Mouse (Mus musculus): ENCODE measurements around the gene Car3. TPM values are rescaled to one million over a fixed set of nuclear protein-coding genes. Genes with fewer than 3 reads are reported as not detected.
"Not testable (repeated sequence)": the region's sequence is repeated elsewhere in the genome, so short reads cannot be mapped to it uniquely, and the experiment has no call there.

Gene Car3
- 39.1 and 50.0 TPM in 2 replicates for polyA plus RNA-seq (2015; fragmentation: Nextera tagmentation; extraction: Ambion mirVana)

DNA sequence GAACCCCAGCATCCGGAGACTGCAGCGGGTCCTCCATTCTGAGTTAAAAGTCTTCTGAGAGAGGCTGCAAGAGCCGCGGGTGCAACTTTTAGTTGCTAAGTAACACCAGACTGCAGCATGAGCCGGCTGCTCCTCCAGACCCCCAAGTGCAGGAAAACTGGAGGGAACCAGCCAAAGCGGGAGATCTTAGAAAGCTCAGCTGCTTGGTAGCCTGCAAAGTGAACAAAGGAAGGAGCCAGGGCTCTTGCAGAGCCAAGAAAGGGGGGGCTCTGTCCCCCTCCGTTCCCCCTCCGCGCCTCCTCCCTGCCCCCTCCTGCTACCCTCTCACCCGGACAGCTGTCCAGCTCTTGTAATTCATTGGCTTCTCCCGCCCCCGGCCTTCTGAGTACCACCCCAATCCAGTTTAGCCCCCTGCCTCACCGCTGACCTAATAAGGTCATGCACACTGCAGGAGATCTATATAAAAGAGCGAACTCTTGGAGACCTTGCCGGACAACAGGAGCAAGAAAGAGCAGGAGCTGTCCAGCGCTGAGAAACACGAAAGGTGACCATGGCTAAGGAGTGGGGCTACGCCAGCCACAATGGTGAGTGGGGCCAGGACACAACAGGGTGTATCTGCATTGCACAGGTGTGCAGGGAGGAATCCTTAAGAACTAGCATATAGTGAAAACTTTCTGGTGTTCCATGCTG, at the start of gene Car3:
Gene Car3, plus strand, starts transcription at position 491 of the 690 bp plus-strand sequence.
- 6% methylated on average over 18 of the region's 18 CpGs for WGBS (ENCODE audit: insufficient replicate concordance)
- Histone ChIP-seq H3K4me1 (replicated peaks) (no peaks in the 10 kb centered on the region; the same call in none of the 2 replicates), H3K9ac (no peak within 1 kb of the TSS), H3K9me3 (replicated peaks) (no peaks in the 10 kb centered on the region), H3K27ac (no peak within 1 kb of the TSS), H3K4me2 (peak within 1 kb of the TSS; percentile 58), H3K4me3 (replicated peaks) (peak within 1 kb of the TSS; percentile 41), H3K27me3 (peaks cover 27% of the 10 kb centered on the region), H3K36me3 (no peaks in the 10 kb centered on the region)
- DNase-seq, result no peak
- peak; percentile 45 for ATAC-seq (ENCODE audit: low read depth)

DNA sequence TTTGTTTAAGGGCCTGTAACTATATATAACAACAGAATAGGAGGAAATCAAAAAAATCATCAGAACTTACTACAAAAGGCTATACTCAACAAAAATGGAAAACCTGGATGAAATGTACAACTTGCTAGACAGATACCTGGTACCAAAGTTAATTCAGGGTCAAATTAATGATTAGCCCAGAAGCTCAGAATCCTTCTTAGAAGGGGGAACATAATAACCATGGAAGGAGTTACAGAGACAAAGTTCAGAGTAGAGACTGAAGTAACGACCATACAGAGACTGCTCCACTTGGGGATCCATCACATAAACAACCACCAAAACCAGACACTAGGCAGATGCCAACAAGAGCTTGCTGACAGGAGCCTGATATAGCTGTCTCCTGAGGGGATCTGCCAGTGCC, 47.9 kb upstream of the Car3 start:
- not testable (repeated sequence) for H3K4me3 ChIP-seq (replicated peaks); H3K27ac ChIP-seq; ATAC-seq (ENCODE audit: low read depth); H3K4me1 ChIP-seq (replicated peaks); H3K9ac ChIP-seq; H3K4me2 ChIP-seq; H3K9me3 ChIP-seq (replicated peaks); H3K27me3 ChIP-seq; DNase-seq; H3K36me3 ChIP-seq
- WGBS (ENCODE audit: insufficient replicate concordance), result 70% methylated on average over 1 of the region's 1 CpGs

DNA sequence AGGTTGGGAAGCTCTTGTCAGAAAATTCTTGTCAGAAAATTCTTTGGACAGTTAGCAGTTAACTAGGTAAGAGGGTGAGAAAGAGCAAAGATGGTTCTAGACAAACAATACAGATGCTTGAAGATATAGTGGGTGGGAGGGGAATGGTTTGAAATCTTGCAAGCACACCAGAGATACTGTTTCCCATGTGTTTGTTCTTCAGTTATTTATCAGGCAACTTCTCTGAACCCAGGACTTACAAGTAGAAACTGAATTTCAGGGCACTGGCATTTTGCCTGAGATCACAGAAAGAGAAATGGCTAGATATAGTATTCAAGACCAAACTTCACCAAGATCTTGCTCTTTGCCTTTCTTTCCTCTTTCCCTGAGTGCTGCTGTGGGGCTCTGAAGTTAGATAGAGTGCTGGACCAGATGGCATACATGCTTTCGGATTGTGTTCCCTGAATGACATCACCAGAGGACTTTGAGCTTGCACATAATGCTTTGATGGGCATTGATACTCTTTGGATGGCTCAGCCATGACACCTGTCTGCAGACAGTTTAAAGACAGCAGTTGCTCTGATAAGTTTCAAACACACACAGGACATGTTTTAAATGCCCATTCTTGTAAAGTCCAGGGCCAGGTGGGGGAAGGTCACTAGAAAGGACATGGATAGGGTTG, 43.3 kb upstream of the Car3 start:
- Histone ChIP-seq H3K4me2 (no peak overlapping the region), H3K9me3 (replicated peaks) (no peaks in the 10 kb centered on the region), H3K27me3 (no peaks in the 10 kb centered on the region), H3K27ac (no peak overlapping the region), H3K36me3 (no peaks in the 10 kb centered on the region), H3K4me3 (replicated peaks) (no peak overlapping the region), H3K4me1 (replicated peaks) (no peaks in the 10 kb centered on the region), H3K9ac (no peak overlapping the region)
- no peak for ATAC-seq (ENCODE audit: low read depth)
- DNase-seq, result no peak
- WGBS (ENCODE audit: insufficient replicate concordance), result 56% methylated on average over 1 of the region's 1 CpGs

GRCm38 (mm10) chr3:14828896-14829295, 34.4 kb upstream of the Car3 start:
- Histone ChIP-seq H3K4me2 (no peak overlapping the region), H3K36me3 (no peaks in the 10 kb centered on the region), H3K4me1 (replicated peaks) (no peaks in the 10 kb centered on the region), H3K27ac (no peak overlapping the region), H3K4me3 (replicated peaks) (no peak overlapping the region), H3K9me3 (replicated peaks) (no peaks in the 10 kb centered on the region), H3K9ac (no peak overlapping the region), H3K27me3 (no peaks in the 10 kb centered on the region)
- DNase-seq, result no peak
- ATAC-seq (ENCODE audit: low read depth), result peak; percentile 39; the same call in 1 of the 2 replicates

DNA sequence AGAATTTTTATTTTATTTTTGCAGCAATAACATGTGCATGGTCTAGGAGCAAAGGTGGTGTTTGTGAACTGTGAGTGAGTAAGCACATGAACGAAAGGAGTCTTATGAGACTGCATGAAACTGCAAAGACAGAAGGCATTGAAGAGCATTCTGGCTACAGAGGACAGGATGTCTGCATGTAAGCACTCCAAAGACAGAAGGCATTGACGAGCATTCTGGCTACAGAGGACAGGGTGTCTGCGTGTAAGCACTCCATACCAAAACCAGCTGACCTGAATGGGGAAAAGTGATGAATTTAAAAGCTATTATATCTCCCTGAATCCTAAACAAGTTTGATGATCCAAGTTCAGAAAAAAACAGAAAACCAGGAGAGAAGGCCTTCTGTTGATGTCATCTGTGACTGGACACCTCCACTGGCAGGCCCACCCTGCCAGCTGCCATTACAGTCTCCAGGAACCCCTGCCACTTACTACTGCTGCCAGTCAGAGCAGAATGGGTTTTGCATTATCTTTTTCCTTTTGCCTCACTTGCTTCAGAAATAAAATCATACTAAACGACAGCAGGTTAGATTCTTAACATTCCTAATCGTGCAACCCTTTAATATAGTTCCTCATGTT, 32.0 kb upstream of the Car3 start:
- H3K36me3 ChIP-seq, result no peaks in the 10 kb centered on the region
- H3K9me3 ChIP-seq (replicated peaks), result no peaks in the 10 kb centered on the region
- WGBS (ENCODE audit: insufficient replicate concordance), result 57% methylated on average over 5 of the region's 5 CpGs
- no peak overlapping the region for H3K27ac ChIP-seq
- H3K4me3 ChIP-seq (replicated peaks), result no peak overlapping the region
- no peak overlapping the region for H3K4me2 ChIP-seq
- no peak overlapping the region for H3K9ac ChIP-seq
- H3K27me3 ChIP-seq, result no peaks in the 10 kb centered on the region
- H3K4me1 ChIP-seq (replicated peaks), result no peaks in the 10 kb centered on the region
- ATAC-seq (ENCODE audit: low read depth) (no peak), DNase-seq (no peak)

DNA sequence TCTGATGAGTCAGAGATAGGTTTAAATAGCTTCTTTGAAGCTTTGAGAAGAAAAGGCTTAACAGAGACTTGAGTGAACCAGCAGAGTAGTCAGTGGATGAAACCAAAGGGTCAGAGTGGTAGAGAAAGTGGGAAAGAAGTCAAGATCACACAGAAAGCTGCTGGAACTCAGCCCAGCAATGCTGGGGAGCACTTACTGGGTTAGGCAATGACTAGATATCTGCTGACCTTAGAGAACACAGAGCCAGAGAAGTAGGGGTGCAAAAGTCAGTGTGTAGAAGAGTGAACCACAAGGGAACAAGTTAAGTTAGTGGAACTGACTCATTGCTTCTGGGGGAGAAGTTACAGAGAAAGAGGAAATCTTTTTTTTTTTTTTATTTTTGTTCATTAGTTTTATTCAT, 30.5 kb upstream of the Car3 start:
- Histone ChIP-seq H3K4me2 (no peak overlapping the region), H3K4me3 (replicated peaks) (no peak overlapping the region), H3K9me3 (replicated peaks) (no peaks in the 10 kb centered on the region), H3K27me3 (no peaks in the 10 kb centered on the region), H3K27ac (no peak overlapping the region), H3K9ac (no peak overlapping the region), H3K36me3 (no peaks in the 10 kb centered on the region), H3K4me1 (replicated peaks) (no peaks in the 10 kb centered on the region)
- ATAC-seq (ENCODE audit: low read depth) (0 out of 2 replicates have a peak, but pooled peaks have one; percentile 43), DNase-seq (no peak)

GRCm38 (mm10) chr3:14838936-14839335, 24.4 kb upstream of the Car3 start:
- Histone ChIP-seq H3K4me2 (no peak overlapping the region), H3K27ac (no peak overlapping the region), H3K36me3 (no peaks in the 10 kb centered on the region), H3K9ac (no peak overlapping the region), H3K9me3 (replicated peaks) (no peaks in the 10 kb centered on the region), H3K4me1 (replicated peaks) (no peaks in the 10 kb centered on the region), H3K27me3 (no peaks in the 10 kb centered on the region), H3K4me3 (replicated peaks) (no peak overlapping the region)
- DNase-seq (no peak), ATAC-seq (ENCODE audit: low read depth) (0 out of 2 replicates have a peak, but pooled peaks have one; percentile 29)
- WGBS (ENCODE audit: insufficient replicate concordance), result 78% methylated on average over 1 of the region's 1 CpGs

- H3K4me3 ChIP-seq (replicated peaks), result no peak overlapping the region
- no peaks in the 10 kb centered on the region for H3K9me3 ChIP-seq (replicated peaks)
- ATAC-seq (ENCODE audit: low read depth), result no peak
These were observed 23.7 kb upstream of the Car3 start for GRCm38 (mm10) chr3:14839466-14840118.

DNA sequence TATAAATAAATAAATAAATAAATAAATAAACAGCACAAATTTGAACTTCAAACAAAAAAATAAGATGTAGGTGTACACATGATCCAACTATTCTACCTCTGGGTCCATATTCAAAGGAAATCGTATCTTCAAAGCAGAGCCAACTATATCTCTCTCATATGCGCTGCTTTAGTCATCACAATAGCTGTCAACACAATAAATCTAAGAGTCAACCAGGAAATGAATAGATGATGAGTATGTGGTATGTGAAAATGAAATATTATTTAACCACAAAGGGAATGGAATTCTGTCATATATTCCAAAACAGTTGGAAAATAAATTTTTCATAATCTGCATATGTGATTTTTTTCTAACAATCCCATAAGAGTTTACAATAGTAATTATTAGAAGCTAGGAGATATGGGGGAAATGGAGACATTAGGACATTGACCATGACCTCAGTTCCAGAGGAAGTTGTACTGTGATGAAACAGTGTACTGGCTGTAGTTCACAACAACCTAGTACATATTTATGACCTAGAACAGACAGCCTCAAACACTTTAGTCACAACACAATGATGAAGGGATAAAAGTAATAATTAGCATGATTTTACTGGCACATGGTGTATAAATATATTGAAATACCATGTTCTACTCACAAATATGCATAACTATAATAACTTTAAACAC, 14.6 kb upstream of the Car3 start:
- Histone ChIP-seq H3K9ac (no peak overlapping the region), H3K4me1 (replicated peaks) (no peaks in the 10 kb centered on the region), H3K27me3 (no peaks in the 10 kb centered on the region), H3K9me3 (replicated peaks) (no peaks in the 10 kb centered on the region), H3K4me2 (no peak overlapping the region), H3K27ac (no peak overlapping the region), H3K36me3 (no peaks in the 10 kb centered on the region), H3K4me3 (replicated peaks) (no peak overlapping the region)
- no peak for DNase-seq
- ATAC-seq (ENCODE audit: low read depth), result no peak
- 64% methylated on average over 2 of the region's 2 CpGs for WGBS (ENCODE audit: insufficient replicate concordance)

More at GRCm38 (mm10) chr3:14839466-14840118, 23.7 kb upstream of the Car3 start:
- H3K36me3 ChIP-seq, result no peaks in the 10 kb centered on the region
- 48% methylated on average over 3 of the region's 3 CpGs for WGBS (ENCODE audit: insufficient replicate concordance)
- H3K27me3 ChIP-seq, result no peaks in the 10 kb centered on the region
- H3K4me1 ChIP-seq (replicated peaks), result no peaks in the 10 kb centered on the region
- H3K4me2 ChIP-seq, result no peak overlapping the region
- DNase-seq, result no peak
- no peak overlapping the region for H3K9ac ChIP-seq
- no peak overlapping the region for H3K27ac ChIP-seq

- Histone ChIP-seq H3K9me3 (replicated peaks) (no peaks in the 10 kb centered on the region), H3K9ac (no peak overlapping the region), H3K4me2 (no peak overlapping the region), H3K4me3 (replicated peaks) (no peak overlapping the region), H3K4me1 (replicated peaks) (no peaks in the 10 kb centered on the region), H3K27me3 (no peaks in the 10 kb centered on the region), H3K27ac (no peak overlapping the region), H3K36me3 (no peaks in the 10 kb centered on the region)
- 66% methylated on average over 5 of the region's 5 CpGs for WGBS (ENCODE audit: insufficient replicate concordance)
- no peak for ATAC-seq (ENCODE audit: low read depth)
- DNase-seq, result no peak
These were observed 9.3 kb upstream of the Car3 start for GRCm38 (mm10) chr3:14853966-14854365.

GRCm38 (mm10) chr3:14854446-14854845, 8.9 kb upstream of the Car3 start:
- H3K9me3 ChIP-seq (replicated peaks), result no peaks in the 10 kb centered on the region
- DNase-seq (no peak), ATAC-seq (ENCODE audit: low read depth) (no peak)
- no peaks in the 10 kb centered on the region for H3K36me3 ChIP-seq
- H3K9ac ChIP-seq, result no peak overlapping the region
- no peaks in the 10 kb centered on the region for H3K27me3 ChIP-seq
- H3K4me1 ChIP-seq (replicated peaks), result no peaks in the 10 kb centered on the region
- no peak overlapping the region for H3K27ac ChIP-seq
- WGBS (ENCODE audit: insufficient replicate concordance), result 56% methylated on average over 1 of the region's 1 CpGs
- H3K4me3 ChIP-seq (replicated peaks), result no peak overlapping the region
- no peak overlapping the region for H3K4me2 ChIP-seq
